Mouse (Mus musculus) lung, postnatal 4 days (tissue): Measurements from ENCODE around the gene Frs3.

Experiments used
- DNase-seq, 2 experiments: peaks; one replicate each; pipeline ENCODE4 v3.0.0; 2021

Frs3 gene

GRCm38 (mm10) chr17:47693671-47694441, 5.0 kb downstream of the Frs3 start:
- peak in 1 of 2 experiments; percentile 34 for DNase-seq

GRCm38 (mm10) chr17:47694442-47694502, 5.4 kb downstream of the Frs3 start, which contains the start of gene Gm21981:
TSS of gene Gm21981 (minus strand) at chr17:47694455.
- DNase-seq = no peak

GRCm38 (mm10) chr17:47694503-47695336, 5.9 kb downstream of the Frs3 start, which contains the start of gene Prickle4:
TSS of gene Prickle4 (minus strand) at chr17:47694736.
- DNase-seq = peak; percentile 98

DNA sequence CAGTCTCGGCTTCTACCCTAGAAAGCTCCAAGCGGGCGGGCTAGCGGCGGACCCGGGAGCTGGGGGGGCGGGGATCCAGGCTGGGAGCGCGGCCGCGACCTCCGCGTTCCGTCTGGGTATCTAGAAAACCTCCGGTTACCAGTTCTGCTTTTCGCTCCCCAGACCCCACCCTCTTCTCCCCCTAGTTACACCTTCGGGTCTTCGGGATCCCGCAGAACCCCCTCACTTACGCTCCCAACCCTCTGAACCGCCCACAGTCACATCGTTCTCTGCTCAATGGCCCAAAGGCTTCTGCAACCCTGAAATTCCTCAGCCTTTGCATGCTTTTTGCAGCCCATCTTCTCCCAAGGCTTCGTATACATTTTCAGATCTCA, 6.5 kb downstream of the Frs3 start:
- no peak for DNase-seq

- DNase-seq = no peak
Observed at GRCm38 (mm10) chr17:47698156-47698555, 9.3 kb downstream of the Frs3 start.

DNA sequence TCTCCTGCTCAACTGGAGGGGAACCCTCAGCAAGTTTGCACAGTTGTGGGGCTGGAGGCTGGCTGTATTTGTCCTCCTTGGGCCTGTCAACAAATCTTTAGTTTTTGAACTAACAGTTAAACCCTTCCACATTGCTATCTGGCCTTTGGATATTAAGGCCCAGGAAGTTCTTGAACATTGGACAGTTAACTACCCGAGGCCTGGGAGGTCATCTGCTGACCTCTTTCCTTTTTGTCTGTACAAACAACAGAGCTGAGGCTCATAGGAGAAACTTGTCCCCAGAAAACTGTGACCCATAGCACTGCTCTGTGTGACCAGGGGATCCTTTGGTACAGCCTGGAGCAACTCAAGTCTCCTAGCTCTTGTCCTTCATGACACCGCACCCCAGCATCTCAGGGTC, 10.2 kb downstream of the Frs3 start:
- DNase-seq = no peak

- peak in 1 of 2 experiments; percentile 20 for DNase-seq
Observed at GRCm38 (mm10) chr17:47701793-47702192, 13.0 kb downstream of the Frs3 start.

- peak in 1 of 2 experiments; percentile 39 for DNase-seq
Observed at GRCm38 (mm10) chr17:47702548-47703345, 13.9 kb downstream of the Frs3 start.

- DNase-seq = peak in 1 of 2 experiments; percentile 21
Observed at GRCm38 (mm10) chr17:47703556-47703955, 14.7 kb downstream of the Frs3 start.

DNA sequence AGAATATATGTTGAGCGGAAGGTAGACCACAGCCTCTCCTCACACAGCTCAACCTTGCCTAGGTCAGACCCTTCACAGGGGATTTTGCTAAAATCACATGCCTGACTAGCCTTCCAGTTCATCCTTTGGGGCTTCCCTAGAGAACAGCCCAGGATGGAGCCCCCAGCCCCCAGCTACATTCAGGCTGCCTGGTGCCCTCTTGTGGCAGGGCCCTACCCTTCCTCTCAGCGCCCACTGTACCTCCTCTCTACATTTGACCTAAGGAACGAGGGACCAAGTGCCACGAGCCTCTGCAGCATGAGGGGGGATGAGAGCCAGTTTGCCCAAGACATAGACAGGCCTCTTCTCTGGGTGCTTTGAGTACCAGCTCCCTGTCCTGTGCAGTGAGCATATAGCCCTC, 15.9 kb downstream of the Frs3 start:
- DNase-seq = no peak

GRCm38 (mm10) chr17:47706196-47706595, 17.4 kb downstream of the Frs3 start:
- DNase-seq = peak; percentile 39 to 67

GRCm38 (mm10) chr17:47707961-47708360, 19.1 kb downstream of the Frs3 start:
- DNase-seq = no peak

GRCm38 (mm10) chr17:47708972-47709371, 20.1 kb downstream of the Frs3 start:
- DNase-seq = no peak

DNA sequence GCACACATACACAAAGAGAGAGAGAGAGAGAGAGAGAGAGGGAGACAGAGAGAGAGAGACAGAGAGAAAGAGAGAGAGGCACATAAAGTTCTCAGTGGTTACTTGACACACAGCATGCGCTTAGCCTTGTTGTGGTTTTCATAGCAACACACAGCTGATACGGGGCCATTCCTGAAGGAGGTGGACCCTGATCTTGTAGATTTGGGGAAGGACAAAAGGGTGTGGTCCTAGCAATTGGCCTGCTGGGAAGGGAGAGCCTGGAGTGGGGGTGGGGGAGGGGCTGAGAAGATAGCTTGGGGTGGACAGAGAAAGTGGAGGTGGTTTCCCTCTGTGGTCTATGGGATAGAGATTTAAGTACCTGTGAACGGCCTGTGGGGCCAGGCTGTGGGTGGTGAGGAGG, 21.2 kb downstream of the Frs3 start:
- DNase-seq = no peak

DNA sequence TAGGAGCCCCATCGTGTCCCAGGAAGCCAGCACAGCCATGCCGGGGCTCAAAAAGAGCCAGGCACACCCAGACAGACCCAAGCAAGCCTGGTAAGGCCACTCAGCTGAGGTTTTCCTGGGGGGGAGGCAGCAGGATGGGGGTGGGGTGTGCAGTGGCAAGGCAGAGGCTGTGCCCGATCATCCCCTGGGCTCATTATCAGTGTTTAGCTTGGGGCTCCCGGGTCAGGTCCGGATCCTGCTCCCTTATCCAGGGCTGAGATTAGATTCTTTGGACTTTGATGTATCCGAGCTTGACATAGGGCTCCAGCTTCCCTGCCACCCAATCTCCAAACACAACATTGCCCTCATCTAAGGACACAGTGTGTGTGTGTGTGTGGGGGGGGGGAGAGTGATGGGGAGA, 23.1 kb downstream of the Frs3 start:
- no peak for DNase-seq

DNA sequence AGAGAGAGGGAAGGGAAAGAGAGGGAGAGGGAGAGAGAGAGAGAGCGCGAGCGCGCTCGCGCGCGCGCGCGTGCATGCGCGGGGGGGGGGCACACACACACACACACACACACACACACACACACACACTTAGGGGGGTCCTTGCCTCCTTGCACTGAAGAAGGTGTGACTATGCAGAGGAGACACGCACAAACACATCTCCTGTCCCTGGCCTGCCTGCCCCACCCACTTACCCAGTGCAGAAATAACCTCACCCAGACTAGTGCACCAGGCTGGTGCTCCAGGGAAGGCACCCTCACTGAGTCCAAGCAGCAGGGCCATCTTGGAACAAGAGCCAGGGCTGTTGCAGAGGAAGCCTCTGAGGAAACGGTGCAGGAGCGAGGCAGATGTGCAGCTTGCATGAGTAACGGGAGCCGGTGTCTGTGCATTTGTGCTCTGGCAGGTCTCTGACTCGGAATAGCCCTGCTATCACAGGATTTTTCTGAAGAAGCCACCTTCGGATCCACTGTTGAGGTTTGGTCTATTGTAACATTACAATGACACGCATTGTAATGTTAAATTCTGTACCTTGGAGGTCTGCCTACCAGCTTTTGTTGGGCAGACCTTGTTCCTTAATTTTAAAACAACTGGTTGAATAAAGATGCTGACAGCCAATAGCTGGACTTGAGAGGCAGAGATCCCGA, 24.2 kb downstream of the Frs3 start:
- no peak for DNase-seq

GRCm38 (mm10) chr17:47715037-47715436, 26.2 kb downstream of the Frs3 start:
- no peak for DNase-seq

- DNase-seq = no peak
Observed at GRCm38 (mm10) chr17:47721183-47721582, 32.4 kb downstream of the Frs3 start.

DNA sequence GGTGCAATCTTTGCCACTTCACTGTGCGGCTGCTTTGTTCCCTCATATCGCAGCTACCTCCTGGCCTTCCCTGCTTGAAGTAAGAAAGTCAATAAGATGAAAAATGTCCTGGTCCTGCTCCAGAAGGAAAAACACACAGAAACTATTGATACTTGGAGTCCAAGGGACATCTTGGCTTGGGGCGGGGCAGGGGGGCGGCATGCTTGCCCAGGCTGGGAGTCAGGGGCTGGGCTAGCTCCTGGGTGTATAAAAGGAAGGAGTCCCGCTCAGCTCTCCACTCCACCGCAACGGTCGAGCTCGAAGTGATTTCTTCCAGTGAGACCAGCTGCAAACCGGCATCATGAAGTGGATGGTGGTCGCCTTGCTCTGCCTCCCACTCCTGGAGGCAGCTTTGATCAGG, 37.7 kb downstream of the Frs3 start, which contains the start of gene Pgc:
TSS of gene Pgc (plus strand) at position 277 of the 400 bp plus-strand sequence.
- peak in 1 of 2 experiments; percentile 51 for DNase-seq

DNA sequence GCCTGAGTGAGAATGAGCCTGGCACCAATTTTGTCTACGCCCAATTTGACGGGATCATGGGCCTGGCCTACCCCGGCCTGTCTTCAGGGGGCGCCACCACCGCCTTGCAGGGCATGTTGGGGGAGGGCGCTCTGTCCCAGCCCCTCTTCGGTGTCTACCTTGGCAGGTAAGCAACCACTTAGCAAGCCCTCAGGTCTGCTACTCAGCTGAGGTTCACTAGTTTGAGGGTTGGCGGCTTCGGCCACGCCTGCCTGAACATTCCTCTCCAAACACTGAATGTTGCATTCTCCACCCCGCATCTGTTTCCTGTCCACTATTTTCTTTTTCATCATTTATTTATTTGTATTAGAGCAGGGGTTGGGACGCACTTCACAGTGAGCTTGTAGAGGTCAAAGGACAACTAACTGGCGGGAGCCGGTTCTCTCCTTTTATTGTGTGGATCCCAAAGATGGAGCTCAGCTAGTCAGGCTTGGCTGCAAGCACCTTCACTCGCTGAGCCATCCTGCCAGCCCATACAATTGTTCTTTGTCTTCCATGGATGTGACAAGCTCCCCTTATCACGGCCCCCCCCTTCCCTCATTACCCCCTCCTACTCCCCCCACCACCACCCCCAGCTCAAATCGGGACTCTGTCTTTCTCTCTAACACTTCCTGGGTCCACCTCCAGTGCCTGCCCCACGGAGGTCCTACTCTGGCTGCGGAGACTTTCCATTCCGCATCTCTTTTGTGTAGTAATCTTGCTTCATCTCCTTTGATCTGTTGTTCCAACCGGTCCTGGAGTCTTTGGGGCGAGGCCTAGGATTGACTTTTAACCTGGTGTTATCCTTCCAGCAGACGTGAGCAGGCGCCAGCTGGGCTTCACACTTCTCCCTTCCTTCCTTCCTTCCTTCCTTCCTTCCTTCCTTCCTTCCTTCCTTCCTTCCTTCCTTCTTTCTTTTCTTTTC, 42.1 kb downstream of the Frs3 start:
- DNase-seq = peak; percentile 66 to 75

DNA sequence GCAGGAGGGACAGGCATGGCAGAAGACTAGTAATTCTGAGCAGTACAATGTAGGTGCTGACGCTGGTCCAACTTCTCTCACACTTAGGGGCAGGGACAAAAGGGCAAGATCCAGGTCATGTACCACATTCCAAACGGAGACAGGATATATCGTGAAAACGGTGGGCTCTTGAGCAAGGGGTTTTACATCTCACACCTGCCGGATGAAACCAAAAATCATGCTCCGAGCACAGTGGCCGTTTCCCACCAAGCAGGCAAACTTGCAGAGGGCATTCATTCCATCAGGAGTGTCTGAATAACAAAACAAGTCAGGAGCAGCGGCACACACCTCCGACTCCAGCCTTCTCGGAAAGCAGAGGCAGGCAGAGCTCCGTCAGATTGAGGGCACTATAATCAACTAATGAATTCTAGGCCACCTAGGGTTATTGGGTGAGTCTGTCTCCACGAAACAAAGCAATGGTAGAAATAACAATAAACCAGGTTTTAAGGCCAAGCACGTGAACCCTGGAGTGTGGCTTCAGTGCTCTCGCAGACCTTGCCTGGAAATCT, 46.8 kb downstream of the Frs3 start:
- DNase-seq = no peak

- peak; percentile 97 to 98 for DNase-seq
Observed at GRCm38 (mm10) chr17:47736856-47737255, 48.0 kb downstream of the Frs3 start, which contains the start of gene Tfeb. TSS of gene Tfeb (plus strand) at chr17:47737030.
